Mouse (Mus musculus) ES-E14 (cell line): ENCODE data around the gene Yjefn3. TPM values are rescaled to one million over a fixed set of nuclear protein-coding genes. Genes with fewer than 3 reads are reported as not detected.

ENCODE experiments used
- DNase-seq: peaks from one replicate; pipeline ENCODE4 v3.0.0-alpha.2; 2013; ENCODE audit warnings: low read depth, low spot score
- H3K27ac ChIP-seq: 2 replicates; pipeline ENCODE4 v1.5.1; 2012; ENCODE audit warnings: low read depth, mild to moderate bottlenecking, low read length, moderate library complexity, mixed read lengths; ENCODE audit not compliant: poor library complexity, insufficient read depth, severe bottlenecking
- H3K36me3 ChIP-seq: 2 replicates; pipeline ENCODE4 v1.6.1; 2012; ENCODE audit warnings: mild to moderate bottlenecking, low read length, moderate library complexity, mixed read lengths; ENCODE audit not compliant: control insufficient read depth, poor library complexity, insufficient read depth, severe bottlenecking
- H3K4me1 ChIP-seq, 2 experiments: fragments of 150-350 bp in 1 of 2; sonication (generic) in 1 of 2; 2 replicates each; pipeline ENCODE4 v1.6.1; 2012; ENCODE audit warnings: low read length in 2 of 2, mild to moderate bottlenecking in 1 of 2, mixed read lengths in 1 of 2; ENCODE audit not compliant: control insufficient read depth in 2 of 2, insufficient read depth in 2 of 2, poor library complexity in 1 of 2
- H3K4me3 ChIP-seq, 2 experiments: fragments of 150-350 bp in 1 of 2; sonication (generic) in 1 of 2; 2 replicates each; pipeline ENCODE4 v1.5.1; 2012; ENCODE audit warnings: low read length in 2 of 2, low read depth in 1 of 2, mild to moderate bottlenecking in 1 of 2, mixed read lengths in 1 of 2; ENCODE audit not compliant: insufficient read depth in 1 of 2, poor library complexity in 1 of 2, severe bottlenecking in 1 of 2
- H3K9ac ChIP-seq: 2 replicates; pipeline ENCODE4 v1.6.1; 2012; ENCODE audit warnings: low read depth, mild to moderate bottlenecking, low read length, mixed read lengths; ENCODE audit not compliant: poor library complexity, insufficient read depth, severe bottlenecking
- H3K9me3 ChIP-seq: fragments of 150-350 bp; sonication (generic); 2 replicates; pipeline ENCODE4 v1.6.1; 2012; ENCODE audit warnings: low read depth, mild to moderate bottlenecking, low read length; ENCODE audit not compliant: control insufficient read depth, insufficient read depth
- CHD2 ChIP-seq: IDR thresholded peaks from 2 replicates; pipeline ENCODE4 v1.6.1; 2014; ENCODE audit warnings: mild to moderate bottlenecking, low read depth, low read length, inconsistent platforms
- HCFC1 ChIP-seq: IDR thresholded peaks from 2 replicates; pipeline ENCODE4 v1.6.1; 2012; ENCODE audit warnings: low read length, inconsistent platforms, borderline replicate concordance; ENCODE audit not compliant: insufficient read depth
- MAFK ChIP-seq: IDR thresholded peaks from 2 replicates; pipeline ENCODE4 v1.6.1; 2014; ENCODE audit warnings: mild to moderate bottlenecking, low read depth, low read length, inconsistent platforms; ENCODE audit not compliant: insufficient read depth
- ZC3H11A ChIP-seq: IDR thresholded peaks from 2 replicates; pipeline ENCODE4 v1.6.1; 2012; ENCODE audit warnings: low read depth, mild to moderate bottlenecking, inconsistent platforms, low read length, borderline replicate concordance
- ZNF384 ChIP-seq: IDR thresholded peaks from 2 replicates; pipeline ENCODE4 v1.6.1; 2012; ENCODE audit warnings: low read depth, low read length, inconsistent platforms
- in situ Hi-C, 2 experiments: fragments of 600-800 bp; cut with MboI; formaldehyde crosslinking; loops; one replicate each; pipeline ENCODE4 v1.15.1; 2025; ENCODE audit warnings: low sequenced_read_pairs in 2 of 2, inconsistent platforms in 1 of 2; ENCODE audit not compliant: unreplicated experiment in 2 of 2
- total RNA-seq: library from RNA; depleted of rRNA; stranded (reverse); fragments of 300-350 nt; gene quantifications from 2 replicates; pipeline ENCODE4 v1.2.3, GENCODE M21; 2012

The Yjefn3 gene
- total RNA-seq, 1 experiment, result 7.0 TPM

GRCm38 (mm10) chr8:69887289-69888243 is 14.9 kb downstream of the Yjefn3 start, which contains the start of gene Cilp2:
Gene Cilp2 (minus strand): TSS chr8:69887687.
- in situ Hi-C loops, result no loop called here
- H3K36me3 ChIP-seq, result no peaks in the 10 kb centered on the region
- H3K9me3 ChIP-seq, result no peaks in the 10 kb centered on the region
- no peak for TF ChIP-seq CHD2
- TF ChIP-seq MAFK, result no peak
- no peak for TF ChIP-seq ZNF384
- no peak for TF ChIP-seq HCFC1
- TF ChIP-seq ZC3H11A, result no peak
- peak within 1 kb of the TSS; percentile 5 to 57 for H3K4me3 ChIP-seq
- H3K27ac ChIP-seq, result no peak within 1 kb of the TSS
- peaks cover 3 to 16% of the 10 kb centered on the region in 2 experiments; a peak in 1 of 4 replicates for H3K4me1 ChIP-seq
- peak; percentile 54 for DNase-seq
- H3K9ac ChIP-seq, result no peak within 1 kb of the TSS

- no peak overlapping the region for H3K27ac ChIP-seq
- H3K9ac ChIP-seq, result no peak overlapping the region
- H3K4me1 ChIP-seq, result peaks cover 0 to 22% of the 10 kb centered on the region in 2 experiments; a peak in 1 of 4 replicates
- in situ Hi-C loops, result no loop called here
- H3K4me3 ChIP-seq, result no peak overlapping the region
- TF ChIP-seq ZC3H11A, result no peak
- no peak for TF ChIP-seq HCFC1
- TF ChIP-seq MAFK, result no peak
- no peak for TF ChIP-seq ZNF384
- no peak for TF ChIP-seq CHD2
- H3K36me3 ChIP-seq, result no peaks in the 10 kb centered on the region
- no peaks in the 10 kb centered on the region for H3K9me3 ChIP-seq
- DNase-seq, result no peak
Observed at GRCm38 (mm10) chr8:69884141-69884540, 18.4 kb downstream of the Yjefn3 start.

GRCm38 (mm10) chr8:69882833-69883600 is 19.5 kb downstream of the Yjefn3 start:
- H3K9ac ChIP-seq, result 0 out of 2 replicates have a peak overlapping the region, but pooled peaks have one; percentile 11
- H3K27ac ChIP-seq, result no peak overlapping the region
- H3K9me3 ChIP-seq, result no peaks in the 10 kb centered on the region
- no peak for DNase-seq
- peak overlapping the region; percentile 40 to 55; a peak in 3 of 4 replicates for H3K4me3 ChIP-seq
- TF ChIP-seq MAFK (no peak), CHD2 (no peak), ZC3H11A (no peak), ZNF384 (no peak)
- no peaks in the 10 kb centered on the region for H3K36me3 ChIP-seq
- peaks cover 0 to 15% of the 10 kb centered on the region in 2 experiments; a peak in 1 of 4 replicates for H3K4me1 ChIP-seq
- in situ Hi-C loops, result no loop called here

GRCm38 (mm10) chr8:69882021-69882756 is 20.3 kb downstream of the Yjefn3 start:
- H3K27ac ChIP-seq, result no peak overlapping the region
- peaks cover 0 to 15% of the 10 kb centered on the region in 2 experiments; a peak in 1 of 4 replicates for H3K4me1 ChIP-seq
- H3K4me3 ChIP-seq, result peak overlapping the region; percentile 40 to 55; a peak in 3 of 4 replicates
- no peaks in the 10 kb centered on the region for H3K9me3 ChIP-seq
- no peaks in the 10 kb centered on the region for H3K36me3 ChIP-seq
- TF ChIP-seq ZNF384 (no peak), MAFK (no peak), CHD2 (no peak), ZC3H11A (no peak), HCFC1 (no peak)
- peak overlapping the region; percentile 18; the same call in 1 of the 2 replicates for H3K9ac ChIP-seq
- no peak for DNase-seq
- in situ Hi-C loops, result no loop called here
